In genomic region chr4:154527506-154527905, GRCm38 (mm10) we compare ENCODE assay signal across 10 mouse cellular contexts.
DNase-seq lines count a peak whose midpoint lies in the region; ATAC-seq and TF ChIP-seq lines count a peak whose summit lies in the region.
"Had no signal": no experiment of that assay in that cellular context is flagged by ENCODE, and none has a peak within 500 bp of the region (broad histone marks: within the 10 kb centered on the region; RNA-seq: fewer than 3 reads in every experiment).

No protein-coding gene starts in this region.

- no peak overlapping the region for H3K9ac ChIP-seq in liver, adult 2 months (ENCODE audit: low read depth, low read length)
- no peak overlapping the region for H3K9ac ChIP-seq in liver, embryonic 12.5 days
- H3K9ac ChIP-seq in kidney, postnatal 0 days (ENCODE audit: low read depth, low read length) = no peak overlapping the region
- no peak overlapping the region for H3K9ac ChIP-seq in forebrain, embryonic 16.5 days (replicated peaks; ENCODE audit: low read depth, low read length)

- WGBS in liver, adult 2 months = 18% methylated on average over 9 of the region's 9 CpGs
- 68% methylated on average over 9 of the region's 9 CpGs for WGBS in liver, embryonic 12.5 days (ENCODE audit: insufficient replicate concordance)
- WGBS in kidney, postnatal 0 days = 42% methylated on average over 9 of the region's 9 CpGs
- 64% methylated on average over 9 of the region's 9 CpGs for WGBS in forebrain, embryonic 16.5 days

- no peaks in the 10 kb centered on the region for H3K9me3 ChIP-seq in liver, embryonic 12.5 days (replicated peaks)
- no peaks in the 10 kb centered on the region for H3K9me3 ChIP-seq in kidney, postnatal 0 days (replicated peaks; ENCODE audit: low read length)
- no peaks in the 10 kb centered on the region for H3K9me3 ChIP-seq in forebrain, embryonic 16.5 days (ENCODE audit: control insufficient read depth, low read length)

- intact Hi-C loops in gastrocnemius, postnatal 14 days (cut with DNase I; ENCODE audit: low total_unique reads) = no loop called here

- TF ChIP-seq CTCF in liver, adult 2 months (IDR thresholded peaks at IDR 0.05; ENCODE audit: low read depth, low read length) = no peak
- TF ChIP-seq CTCF in kidney, postnatal 0 days (IDR thresholded peaks at IDR 0.05; ENCODE audit: low read depth) = no peak

- no peak for TF ChIP-seq POLR2A in liver, adult 2 months (IDR thresholded peaks at IDR 0.05; ENCODE audit: extremely low read depth, insufficient read depth, low read length)

- no peaks in the 10 kb centered on the region for H3K79me2 ChIP-seq in liver, adult 2 months (ENCODE audit: control insufficient read depth, insufficient read depth, low read length)

- H3K4me2 ChIP-seq in liver, embryonic 12.5 days = no peak overlapping the region
- no peak overlapping the region for H3K4me2 ChIP-seq in kidney, postnatal 0 days (ENCODE audit: low read length)
- no peak overlapping the region for H3K4me2 ChIP-seq in forebrain, embryonic 16.5 days (ENCODE audit: low read length)

- no peak for ATAC-seq in liver, embryonic 12.5 days
- no peak for ATAC-seq in kidney, postnatal 0 days (replicated peaks; ENCODE audit: low FRiP score, low read depth)
- no peak for ATAC-seq in forebrain, embryonic 16.5 days
- no peak for ATAC-seq in megakaryocyte-erythroid progenitor cell, adult 5-6 weeks (replicated peaks; ENCODE audit: low FRiP score, low TSS enrichment, poor library complexity, severe bottlenecking)

- no peak overlapping the region for H3K27ac ChIP-seq in liver, adult 2 months (replicated peaks; ENCODE audit: insufficient read depth, low read depth, low read length)
- H3K27ac ChIP-seq in liver, embryonic 12.5 days = no peak overlapping the region
- 0 out of 2 replicates have a peak overlapping the region, but pooled peaks have one; percentile 3 for H3K27ac ChIP-seq in kidney, postnatal 0 days
- H3K27ac ChIP-seq in forebrain, embryonic 16.5 days (ENCODE audit: low read length) = no peak overlapping the region

- peak; percentile 88 for DNase-seq in liver, adult 2 months (ENCODE audit: extremely low read depth, low read depth, low spot score)
- peak; percentile 64 for DNase-seq in gastrocnemius, postnatal 14 days
- no peak for DNase-seq in kidney, postnatal 0 days (ENCODE audit: low spot score)
- DNase-seq in skeletal muscle tissue, adult 2 months (ENCODE audit: low read depth, low spot score) = peak; percentile 16
- no peak for DNase-seq in layer of hippocampus, adult 9-11 months
- DNase-seq: embryo, embryonic 11 days had no signal

- no peak overlapping the region for H3K4me3 ChIP-seq in liver, adult 2 months (ENCODE audit: insufficient read depth, low read depth, low read length)
- H3K4me3 ChIP-seq in liver, embryonic 12.5 days = no peak overlapping the region
- no peak overlapping the region for H3K4me3 ChIP-seq in kidney, postnatal 0 days (replicated peaks; ENCODE audit: low read depth, low read length)
- no peak overlapping the region for H3K4me3 ChIP-seq in forebrain, embryonic 16.5 days (replicated peaks; ENCODE audit: low read length)

- no peaks in the 10 kb centered on the region for H3K36me3 ChIP-seq in liver, adult 2 months (ENCODE audit: control insufficient read depth, insufficient read depth, low read length)
- H3K36me3 ChIP-seq in liver, embryonic 12.5 days = no peaks in the 10 kb centered on the region
- no peaks in the 10 kb centered on the region for H3K36me3 ChIP-seq in kidney, postnatal 0 days (ENCODE audit: insufficient read depth, low read length)
- H3K36me3 ChIP-seq in forebrain, embryonic 16.5 days (ENCODE audit: control insufficient read depth, insufficient read depth) = no peaks in the 10 kb centered on the region
- H3K36me3 ChIP-seq: G1E had no signal

- no peaks in the 10 kb centered on the region for H3K4me1 ChIP-seq in liver, adult 2 months (ENCODE audit: control insufficient read depth, insufficient read depth, low read length)
- H3K4me1 ChIP-seq in liver, embryonic 12.5 days = peaks cover 19% of the 10 kb centered on the region
- H3K4me1 ChIP-seq in kidney, postnatal 0 days (replicated peaks; ENCODE audit: insufficient read depth, low read length) = no peaks in the 10 kb centered on the region
- H3K4me1 ChIP-seq in forebrain, embryonic 16.5 days (replicated peaks; ENCODE audit: control insufficient read depth, insufficient read depth, low read length) = peaks cover 22% of the 10 kb centered on the region

- no peaks in the 10 kb centered on the region for H3K27me3 ChIP-seq in liver, adult 2 months (ENCODE audit: control insufficient read depth, insufficient read depth, low read length)
- H3K27me3 ChIP-seq in liver, embryonic 12.5 days (replicated peaks) = 0 out of 2 replicates have a peak, but pooled peaks cover 5% of the 10 kb centered on the region
- no peaks in the 10 kb centered on the region for H3K27me3 ChIP-seq in kidney, postnatal 0 days (ENCODE audit: insufficient read depth, low read length)
- H3K27me3 ChIP-seq in forebrain, embryonic 16.5 days (replicated peaks; ENCODE audit: control insufficient read depth, insufficient read depth, low read length) = no peaks in the 10 kb centered on the region

Comparison
In these comparisons a context has a peak if more than half of its experiments do, and no peak if none do; other contexts are left out.
1. DNase-seq: peak in liver, adult 2 months (single experiment), gastrocnemius, postnatal 14 days (single experiment) and skeletal muscle tissue, adult 2 months (single experiment); none in kidney, postnatal 0 days (single experiment) and layer of hippocampus, adult 9-11 months (single experiment).